Mouse (Mus musculus): ENCODE results near the gene Pkd1l1. TPM values are rescaled to one million over a fixed set of nuclear protein-coding genes. Genes with fewer than 3 reads are reported as not detected.

Pkd1l1 gene
- total and polyA plus RNA-seq, 3 experiments = not detected

DNA sequence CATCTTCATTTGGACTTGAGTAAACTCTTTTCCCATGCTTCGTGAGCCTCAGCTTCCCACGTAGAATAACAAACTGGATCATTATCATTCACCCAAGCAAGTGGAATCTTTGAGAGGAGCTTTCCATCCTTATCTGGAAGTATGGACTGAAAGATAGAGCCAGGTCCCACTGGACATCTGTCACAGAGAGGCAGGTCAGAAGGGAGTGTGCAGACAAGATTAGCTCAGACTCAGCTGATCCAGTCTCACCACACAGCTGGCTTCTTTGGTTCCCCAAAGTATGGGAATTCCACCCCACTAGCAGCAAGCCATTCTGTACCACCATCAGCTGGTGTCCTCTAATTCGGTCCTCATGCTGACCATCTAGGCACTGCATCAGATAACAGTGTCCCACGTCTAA lies 29.0 kb downstream of the Pkd1l1 start:
- Histone ChIP-seq H3K4me2 (ENCODE audit: insufficient read depth, low read depth, poor library complexity, severe bottlenecking) (no peak overlapping the region), H3K36me3 (replicated peaks in 1 of 2; ENCODE audit: control insufficient read depth in 1 of 2, insufficient read depth in 1 of 2, low read length in 1 of 2) (no peaks in the 10 kb centered on the region), H3K9me3 (replicated peaks; ENCODE audit: low read length) (no peaks in the 10 kb centered on the region), H3K79me2 (replicated peaks; ENCODE audit: control insufficient read depth, extremely low read depth, insufficient read depth, poor library complexity, severe bottlenecking) (no peaks in the 10 kb centered on the region), H3K4me1 (ENCODE audit: control insufficient read depth in 1 of 2, insufficient read depth in 2 of 2) (no peaks in the 10 kb centered on the region), H3K27ac (ENCODE audit: insufficient read depth, low read depth) (no peak overlapping the region), H3K27me3 (replicated peaks) (peaks cover 85% of the 10 kb centered on the region), H3K9ac (ENCODE audit: insufficient read depth, low read depth) (no peak overlapping the region), H3K4me3 (replicated peaks in 1 of 3; ENCODE audit: low read depth in 2 of 3, low read length in 2 of 3, poor library complexity in 1 of 3) (no peak overlapping the region)
- no peak for DNase-seq (ENCODE audit: extremely low read depth)
- dilution Hi-C loops (cut with MboI; ENCODE audit: extremely low pct_ligation_motif_present, extremely low pct_unique_long_range_greater_than_20kb, low sequenced_read_pairs) = no loop called here
- no peak for TF ChIP-seq NELFE (IDR thresholded peaks at IDR 0.05; ENCODE audit: low read depth, low read length)
- no peak for TF ChIP-seq RAD21 (IDR thresholded peaks at IDR 0.05; ENCODE audit: low read depth, low read length)
- TF ChIP-seq PAX5 (IDR thresholded peaks at IDR 0.05; ENCODE audit: low read length) = no peak
- no peak for TF ChIP-seq MEF2A (IDR thresholded peaks at IDR 0.05; ENCODE audit: borderline replicate concordance, low read depth, low read length)
- TF ChIP-seq BHLHE40 (IDR thresholded peaks at IDR 0.05; ENCODE audit: low read depth, low read length) = no peak
- no peak for TF ChIP-seq RCOR1 (conservative IDR thresholded peaks at IDR 0.05; ENCODE audit: low read depth, low read length)
- TF ChIP-seq IRF4 (IDR thresholded peaks at IDR 0.05; ENCODE audit: low read depth, low read length) = no peak
- TF ChIP-seq TCF12 (IDR thresholded peaks at IDR 0.05; ENCODE audit: low read depth, low read length) = no peak
- TF ChIP-seq KAT2A (IDR thresholded peaks at IDR 0.05; ENCODE audit: insufficient replicate concordance, low read length) = no peak
- no peak for TF ChIP-seq ZMIZ1 (IDR thresholded peaks at IDR 0.05; ENCODE audit: low read depth, low read length)
- TF ChIP-seq ZC3H11A (IDR thresholded peaks at IDR 0.05; ENCODE audit: low read depth, low read length) = no peak
- no peak for TF ChIP-seq JUN (IDR thresholded peaks at IDR 0.05; ENCODE audit: insufficient read depth, low read depth, low read length)
- no peak for TF ChIP-seq MAZ (IDR thresholded peaks at IDR 0.05; ENCODE audit: low read depth, low read length)
- TF ChIP-seq UBTF (IDR thresholded peaks at IDR 0.05; ENCODE audit: low read depth, low read length) = no peak
- no peak for TF ChIP-seq POLR2AphosphoS2 (IDR thresholded peaks at IDR 0.05; ENCODE audit: low read depth, low read length)
- no peak for TF ChIP-seq MAFK (IDR thresholded peaks at IDR 0.05; ENCODE audit: insufficient replicate concordance, low read length)
- no peak for TF ChIP-seq TBP (conservative IDR thresholded peaks at IDR 0.05; ENCODE audit: low read depth, low read length)
- TF ChIP-seq MXI1 (IDR thresholded peaks at IDR 0.05; ENCODE audit: low read depth, low read length) = no peak
- TF ChIP-seq ETS1 (conservative IDR thresholded peaks at IDR 0.05; ENCODE audit: low read depth, low read length) = no peak
- no peak for TF ChIP-seq CHD1 (IDR thresholded peaks at IDR 0.05; ENCODE audit: low read depth, low read length)
- in situ Hi-C loops (cut with MboI; ENCODE audit: low pct_ligation_motif_present, low pct_unique_long_range_greater_than_20kb, low sequenced_read_pairs) = no loop called here

DNA sequence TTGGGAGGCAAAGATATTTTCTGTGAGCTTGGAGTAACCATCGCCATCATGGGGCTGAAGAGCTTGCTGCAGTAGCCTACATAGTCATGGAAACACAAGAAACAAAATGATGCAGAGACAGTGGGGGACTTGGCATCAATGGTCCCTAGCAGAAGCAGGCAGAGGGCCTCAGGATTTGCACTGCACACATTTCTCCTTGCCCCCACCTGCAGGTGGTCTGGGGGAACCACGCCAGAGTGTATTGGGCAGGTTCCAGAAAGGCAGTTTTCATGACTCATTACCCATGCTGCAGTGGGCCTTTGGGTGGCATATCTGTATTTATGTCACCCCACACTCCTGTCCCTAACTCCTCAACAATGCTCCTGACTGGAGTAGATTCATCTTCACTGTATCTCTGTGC lies 30.6 kb downstream of the Pkd1l1 start:
- no peak overlapping the region for H3K4me2 ChIP-seq (ENCODE audit: insufficient read depth, low read depth, poor library complexity, severe bottlenecking)
- no peak for TF ChIP-seq SIN3A (IDR thresholded peaks at IDR 0.05; ENCODE audit: low read length)
- TF ChIP-seq CTCF (conservative IDR thresholded peaks at IDR 0.05 in 1 of 2, IDR thresholded peaks at IDR 0.05 in 1 of 2; ENCODE audit: low read depth in 2 of 2, low read length in 2 of 2) = 0 out of 4 replicates have a peak, but pooled peaks of 1 of the 2 experiments have one; percentile 1
- H3K9ac ChIP-seq (ENCODE audit: insufficient read depth, low read depth) = no peak overlapping the region
- in situ Hi-C loops (cut with MboI; ENCODE audit: low pct_ligation_motif_present, low pct_unique_long_range_greater_than_20kb, low sequenced_read_pairs) = no loop called here
- no peak overlapping the region for H3K27ac ChIP-seq (ENCODE audit: insufficient read depth, low read depth)
- no peak for DNase-seq (ENCODE audit: extremely low read depth)
- dilution Hi-C loops (cut with MboI; ENCODE audit: extremely low pct_ligation_motif_present, extremely low pct_unique_long_range_greater_than_20kb, low sequenced_read_pairs) = no loop called here
- no peaks in the 10 kb centered on the region for H3K79me2 ChIP-seq (replicated peaks; ENCODE audit: control insufficient read depth, extremely low read depth, insufficient read depth, poor library complexity, severe bottlenecking)
- H3K9me3 ChIP-seq (replicated peaks; ENCODE audit: low read length) = no peaks in the 10 kb centered on the region
- H3K4me3 ChIP-seq (replicated peaks in 1 of 3; ENCODE audit: low read depth in 2 of 3, low read length in 2 of 3, poor library complexity in 1 of 3) = no peak overlapping the region
- no peaks in the 10 kb centered on the region for H3K4me1 ChIP-seq (ENCODE audit: control insufficient read depth in 1 of 2, insufficient read depth in 2 of 2)
- peaks cover 81% of the 10 kb centered on the region for H3K27me3 ChIP-seq (replicated peaks)
- H3K36me3 ChIP-seq (replicated peaks in 1 of 2; ENCODE audit: control insufficient read depth in 1 of 2, insufficient read depth in 1 of 2, low read length in 1 of 2) = no peaks in the 10 kb centered on the region

All from CH12.LX (cell line).